Mouse (Mus musculus) lung, postnatal 10 days (tissue): ENCODE measurements at regions not wholly inside any gene's neighbourhood (a gene's known extent, or its start where the extent isn't known, plus 50 kb on each side); places are given as distances from the start of the nearest gene placed in this dataset.

Experiments
- DNase-seq: peaks from one replicate; pipeline ENCODE4 v3.0.0; 2021

DNA sequence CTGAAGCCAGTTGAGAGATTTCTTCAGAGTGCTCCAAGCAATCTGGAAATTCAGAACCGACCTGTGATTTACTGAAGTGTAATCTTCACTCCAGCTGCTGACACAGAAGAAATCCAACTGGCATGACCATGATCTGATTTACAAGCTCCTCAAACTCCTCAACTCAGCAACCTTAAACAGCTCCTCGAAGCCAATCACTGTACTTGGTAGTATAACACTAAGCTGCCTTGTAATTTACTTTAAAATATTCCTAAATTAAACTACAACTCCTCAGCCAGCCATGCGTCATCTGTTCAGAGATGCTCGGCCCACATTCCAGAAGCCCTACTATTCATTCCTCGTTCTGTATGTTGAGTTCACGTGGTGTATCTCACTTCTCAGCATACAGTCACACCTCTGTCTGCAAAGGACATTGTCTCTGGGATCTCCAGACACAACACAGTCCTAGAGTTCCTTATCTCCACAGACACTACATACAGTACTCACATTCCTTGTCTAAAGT, 116.0 kb upstream of the Smad1 start:
- DNase-seq: no peak

DNA sequence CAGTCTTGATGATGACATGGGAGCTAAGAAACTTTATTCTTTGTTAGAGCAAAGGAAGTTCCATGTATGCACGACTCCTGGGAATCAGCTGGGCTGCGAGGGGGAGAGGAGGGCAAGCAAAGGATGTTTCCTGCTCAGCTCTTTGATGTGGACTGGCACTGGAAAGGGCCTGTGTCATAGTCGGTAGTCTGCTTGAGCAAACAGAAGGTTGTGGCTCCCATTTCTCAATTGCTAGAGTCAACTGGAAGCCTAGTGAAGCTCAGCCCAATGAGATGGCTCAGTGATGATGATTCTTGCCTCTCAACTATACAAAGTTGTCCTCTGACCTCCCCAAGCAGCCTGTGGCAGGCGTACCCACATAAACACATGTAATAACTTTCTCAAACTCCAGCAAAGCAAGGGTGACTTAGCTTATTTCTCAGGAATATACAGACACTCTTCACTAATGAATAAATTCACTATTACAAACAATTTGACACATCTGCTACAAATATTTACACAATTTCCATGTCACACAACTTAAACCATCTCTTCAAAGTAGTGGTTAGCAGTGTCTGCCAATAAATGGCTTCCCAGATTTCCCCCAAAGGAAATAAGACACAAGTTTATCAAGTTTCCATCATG, 115.4 kb upstream of the Smad1 start:
- DNase-seq: no peak

DNA sequence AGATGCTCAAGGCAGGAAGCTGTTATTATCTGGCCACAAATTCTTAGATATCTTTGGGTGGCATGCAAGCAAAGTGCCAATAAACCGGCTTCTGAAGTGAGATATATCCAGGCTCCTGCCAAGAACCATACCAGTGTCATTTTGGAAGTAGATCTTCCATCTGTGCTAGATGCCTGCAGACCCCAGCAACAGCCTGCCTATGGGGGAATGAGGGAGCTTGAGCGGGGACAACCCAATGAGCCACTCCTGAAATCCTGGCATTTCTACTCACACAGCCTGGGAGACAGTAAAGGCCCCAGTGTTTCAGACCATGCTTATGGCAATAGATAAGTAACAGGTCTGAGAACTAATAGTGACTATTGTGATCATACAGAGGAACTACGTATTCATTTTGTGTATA, 109.3 kb upstream of the Smad1 start:
- no peak for DNase-seq

DNA sequence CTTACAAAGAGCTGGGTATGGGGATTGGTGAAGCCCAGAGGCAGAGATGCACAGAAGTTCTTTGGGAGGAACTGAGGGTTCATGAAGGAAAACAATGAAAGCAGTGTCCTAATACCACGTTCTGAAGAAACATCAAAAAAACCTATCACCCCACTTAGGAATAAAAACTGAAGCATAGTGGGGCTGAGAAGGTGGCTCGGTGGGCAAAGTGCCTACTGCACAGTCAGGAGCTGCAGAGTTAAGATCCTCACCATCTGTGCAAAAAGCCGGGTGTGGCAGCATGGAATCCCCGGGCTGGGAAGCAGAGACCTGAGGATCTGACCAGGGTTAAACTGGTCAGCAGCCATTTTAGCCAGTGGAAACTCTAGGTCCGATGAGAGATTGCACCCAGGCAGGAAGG, 106.1 kb upstream of the Smad1 start:
- no peak for DNase-seq

DNA sequence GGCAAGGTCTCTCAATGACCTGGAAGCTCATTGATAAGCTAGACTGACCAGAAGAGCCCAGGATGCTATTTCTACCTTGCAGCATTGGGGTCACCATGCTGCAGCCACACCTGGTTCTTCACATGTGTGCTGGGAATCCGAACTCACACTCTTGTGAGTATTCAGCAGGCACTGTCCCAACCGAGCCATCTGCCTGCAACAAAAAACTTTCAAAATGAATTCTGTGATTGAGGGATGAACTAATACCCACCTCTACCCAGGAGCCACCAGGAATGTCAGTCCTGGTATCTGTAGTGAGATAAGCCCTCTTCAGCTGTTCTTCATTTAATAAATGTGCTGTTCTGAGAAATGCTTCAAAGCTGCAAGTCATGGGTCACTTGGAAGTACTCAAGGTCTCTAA, 104.6 kb upstream of the Smad1 start:
- DNase-seq: no peak

DNA sequence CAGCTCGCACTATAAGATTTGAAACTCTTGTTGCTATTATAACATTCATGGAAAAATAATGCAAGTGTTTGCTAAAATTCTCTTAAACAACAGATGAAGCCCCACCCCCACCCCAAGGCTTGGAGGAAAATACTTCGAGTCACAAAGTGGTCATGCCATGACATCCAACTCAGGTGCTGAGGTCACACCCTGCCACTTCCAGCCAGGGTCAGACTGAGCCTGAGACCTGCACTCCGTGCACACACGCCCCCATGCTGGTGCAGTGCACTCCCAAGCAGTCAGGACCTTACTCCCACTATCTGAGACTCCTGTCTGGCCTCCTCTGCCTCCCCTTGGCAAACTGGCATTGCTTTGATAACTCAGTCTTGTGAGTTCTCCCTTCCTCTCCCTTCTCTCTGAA, 102.7 kb upstream of the Smad1 start:
- DNase-seq: no peak

DNA sequence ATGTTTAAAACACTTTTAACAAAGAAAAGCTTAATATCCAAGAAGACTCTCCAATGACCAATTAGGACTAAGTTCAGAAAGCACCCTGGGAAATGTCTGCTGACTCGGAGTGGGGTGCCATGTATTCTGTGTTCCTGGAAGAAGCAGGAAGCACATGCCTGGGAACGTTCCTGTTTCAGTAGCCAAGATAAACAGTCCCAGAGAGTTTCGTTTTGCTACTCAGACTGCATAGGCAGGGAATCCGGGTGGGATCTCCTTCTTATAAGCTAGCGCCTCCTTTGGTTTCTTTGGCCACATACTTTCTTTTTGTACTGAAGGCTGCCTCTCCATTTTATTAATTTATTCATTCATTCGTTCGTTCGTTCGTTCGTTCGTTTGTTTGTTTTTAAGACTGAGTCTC, 101.9 kb upstream of the Smad1 start:
- DNase-seq: peak; percentile 29

DNA sequence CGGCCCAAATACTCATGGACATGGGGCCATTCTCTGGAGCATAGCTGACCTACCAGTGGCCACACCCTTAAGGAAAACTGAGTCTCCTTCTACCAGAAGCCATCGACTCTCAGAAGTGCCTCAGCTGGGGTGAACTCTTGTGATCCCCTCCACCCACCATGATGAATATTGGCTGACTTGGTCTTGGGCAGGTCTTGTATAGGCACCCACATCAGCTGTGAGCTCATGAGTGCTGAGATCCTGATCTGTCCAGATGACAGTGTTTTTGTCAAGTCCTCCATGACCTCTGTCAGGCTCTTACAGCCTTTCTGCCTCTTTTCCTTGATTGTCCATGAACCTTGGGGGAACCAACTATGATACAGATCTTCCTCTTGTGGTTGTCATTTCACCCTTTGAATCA, 99.9 kb upstream of the Smad1 start:
- no peak for DNase-seq

DNA sequence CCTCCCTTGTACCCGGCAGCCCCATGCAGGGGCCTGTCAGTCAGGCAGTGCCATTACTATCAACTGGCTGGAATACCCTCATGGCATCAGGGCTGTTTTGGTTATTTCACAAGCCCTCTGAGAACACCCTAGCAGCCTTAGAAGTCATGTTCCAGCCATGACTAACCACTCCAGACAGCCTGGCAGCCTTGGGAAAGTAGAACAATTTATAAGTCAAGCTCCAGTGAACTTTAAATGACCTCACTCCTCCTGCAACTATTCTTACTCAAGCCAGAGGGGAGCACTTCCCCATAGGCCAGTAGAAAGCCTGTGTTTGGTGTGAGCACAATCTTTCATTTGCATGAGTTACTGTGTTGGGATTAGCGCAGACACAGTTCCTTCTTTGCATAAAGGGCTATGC, 99.3 kb upstream of the Smad1 start:
- DNase-seq: peak; percentile 38

DNA sequence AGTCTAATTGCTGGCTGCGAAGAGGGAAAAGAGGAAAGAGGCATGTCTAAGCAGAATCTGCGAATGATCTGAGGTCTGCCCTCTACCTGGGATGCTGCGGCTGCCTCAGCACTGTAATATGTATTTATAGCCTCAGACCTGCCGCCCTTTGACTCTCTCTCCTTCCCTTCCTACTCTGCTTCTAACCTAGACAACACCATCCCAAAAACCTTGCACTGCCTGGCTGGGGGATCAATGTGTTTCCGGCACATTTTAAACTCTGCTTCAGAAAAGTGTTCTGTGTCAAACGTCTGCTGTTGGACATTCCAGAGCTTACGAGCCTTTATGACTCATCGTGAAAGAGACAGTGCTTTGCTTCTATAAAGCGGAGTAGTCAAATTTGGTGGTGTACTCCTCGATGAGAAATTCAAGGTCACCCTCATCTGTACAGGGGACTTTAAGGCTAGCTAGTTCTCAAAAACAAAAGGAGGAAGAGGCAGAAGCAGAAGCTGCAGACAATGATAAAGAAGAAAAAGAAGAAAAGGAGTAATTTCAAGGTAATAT, 91.9 kb upstream of the Smad1 start:
- no peak for DNase-seq

DNA sequence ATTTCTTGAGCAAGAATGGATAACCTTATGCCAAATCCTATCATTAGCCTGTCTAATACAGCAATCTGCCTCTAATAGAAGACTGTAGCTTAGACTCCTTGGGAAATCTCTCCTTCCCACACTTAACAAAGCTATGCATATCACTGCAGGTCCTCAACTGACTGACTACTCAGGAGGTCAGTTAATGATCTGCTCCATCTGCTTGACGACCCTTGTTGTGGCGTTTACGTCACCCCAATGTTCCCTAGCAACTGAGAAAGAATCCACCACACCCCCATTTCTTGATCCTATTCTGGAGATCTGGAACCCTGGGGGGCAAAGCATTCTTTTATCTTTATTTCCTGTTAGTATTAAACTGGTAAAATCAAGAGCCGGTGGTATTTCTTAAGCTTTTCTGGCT, 91.4 kb upstream of the Smad1 start:
- DNase-seq: peak; percentile 30

DNA sequence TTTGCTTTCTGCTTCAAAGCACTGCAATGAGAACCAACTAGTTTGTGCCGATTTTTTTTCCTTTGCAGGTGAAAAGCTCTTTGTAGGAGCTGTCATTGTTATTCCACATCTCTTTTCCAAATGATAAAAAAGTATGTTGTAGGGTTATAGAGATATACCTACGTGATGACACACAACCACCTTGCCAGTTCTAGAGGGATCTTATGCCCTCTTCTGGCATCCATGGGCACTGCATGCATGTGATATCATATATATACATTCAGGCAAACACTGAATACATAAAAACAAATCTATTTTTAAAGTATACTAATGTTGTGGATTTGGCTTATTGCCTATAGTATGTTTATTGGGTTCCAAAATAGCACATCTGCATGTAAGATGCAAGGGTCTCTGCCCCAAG, 89.5 kb upstream of the Smad1 start:
- peak; percentile 29 for DNase-seq

DNA sequence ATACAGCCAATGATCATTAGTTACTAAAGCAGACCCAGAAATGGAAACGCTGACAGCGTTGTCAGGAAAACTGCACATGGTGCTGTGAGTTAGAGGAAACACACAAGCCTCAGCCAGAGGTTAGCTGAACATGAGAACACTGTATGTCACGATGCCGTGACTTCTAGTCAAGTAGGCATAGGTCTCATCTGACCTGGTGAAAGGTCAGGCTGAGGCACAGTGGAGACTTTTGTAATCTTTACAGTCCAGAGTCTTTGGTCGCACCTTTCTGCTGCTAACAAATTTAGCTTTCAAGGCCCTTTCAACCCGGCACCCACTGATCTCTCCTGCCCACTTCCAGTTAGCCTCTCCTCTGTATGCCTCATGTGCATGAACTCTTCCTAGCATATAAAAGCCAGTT, 88.3 kb upstream of the Smad1 start:
- DNase-seq: no peak

DNA sequence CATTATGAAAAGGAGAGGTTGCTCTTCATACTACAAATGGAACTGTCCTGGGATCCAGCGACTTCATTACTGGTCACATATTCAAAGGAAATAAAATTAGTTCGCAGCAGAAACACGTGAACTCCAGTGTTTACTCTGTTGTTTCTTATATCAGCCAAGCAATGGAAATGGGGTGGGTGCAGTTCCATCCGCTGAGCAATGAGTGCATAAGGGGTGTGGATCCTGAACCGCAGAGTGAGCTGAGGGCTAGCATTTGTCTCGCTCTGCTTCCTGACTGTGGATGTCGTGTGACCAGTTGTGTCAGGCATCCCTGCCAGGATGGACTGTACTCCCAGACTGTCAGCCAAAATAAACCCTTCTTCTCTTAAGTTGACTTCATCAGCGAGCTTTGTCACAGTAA, 80.0 kb upstream of the Smad1 start:
- DNase-seq: no peak

DNA sequence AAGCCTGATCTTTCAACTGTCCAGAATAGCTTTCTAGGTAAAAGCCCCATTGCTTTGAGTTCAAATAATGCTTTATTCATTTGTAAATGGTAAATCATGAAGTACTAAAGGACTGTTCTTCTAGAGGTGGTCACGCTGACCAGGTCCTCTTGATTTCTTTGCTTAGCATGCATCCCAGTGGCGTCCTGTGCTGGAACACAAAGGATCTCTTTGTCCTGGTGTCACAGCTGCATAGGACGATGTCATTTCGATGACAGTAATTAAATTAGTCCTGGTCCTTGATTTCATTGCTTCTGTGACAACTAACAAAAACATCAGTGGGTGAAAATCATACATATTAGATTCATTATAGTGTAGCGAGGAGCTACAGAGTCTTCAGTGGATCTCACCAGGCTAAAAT, 76.7 kb upstream of the Smad1 start:
- DNase-seq: no peak

DNA sequence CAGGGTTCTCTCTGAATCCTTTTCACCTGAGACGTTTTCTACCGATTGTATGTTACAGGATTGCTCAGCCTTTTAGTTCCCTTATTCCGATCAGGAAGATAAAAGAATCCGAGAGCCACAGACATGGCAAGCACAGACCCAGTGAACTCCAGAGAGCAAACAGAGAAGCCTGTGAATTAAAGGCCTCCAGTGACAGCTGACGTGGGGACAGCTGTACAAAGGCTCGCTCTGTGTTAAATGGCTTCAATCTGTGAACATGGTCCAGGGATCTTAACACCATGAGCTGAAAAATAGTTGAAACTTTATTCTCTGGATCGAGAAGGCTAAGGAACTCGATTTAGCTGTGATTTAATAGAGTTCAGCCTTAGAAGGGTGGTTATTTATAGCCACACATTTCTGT, 75.4 kb upstream of the Smad1 start:
- DNase-seq: no peak

DNA sequence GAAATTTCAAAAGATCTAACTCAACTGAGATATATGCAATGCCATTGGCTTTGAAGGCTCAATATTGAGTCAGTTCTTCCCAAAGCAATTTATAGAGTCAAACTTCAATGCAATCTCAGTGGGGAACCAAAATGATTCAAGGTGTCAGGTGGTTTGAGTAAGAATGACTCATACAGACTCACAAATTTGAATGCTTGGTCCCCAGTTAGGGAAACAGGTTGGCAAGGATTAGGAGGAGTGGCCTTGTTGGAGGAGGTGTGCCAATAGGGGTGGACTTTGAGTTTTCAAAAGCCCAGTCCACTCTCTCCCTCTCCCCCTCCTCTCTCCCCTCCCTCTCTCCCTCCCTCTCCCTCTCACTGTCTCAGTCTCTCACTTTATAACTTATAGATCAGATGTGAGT, 52.8 kb upstream of the Smad1 start:
- no peak for DNase-seq

DNA sequence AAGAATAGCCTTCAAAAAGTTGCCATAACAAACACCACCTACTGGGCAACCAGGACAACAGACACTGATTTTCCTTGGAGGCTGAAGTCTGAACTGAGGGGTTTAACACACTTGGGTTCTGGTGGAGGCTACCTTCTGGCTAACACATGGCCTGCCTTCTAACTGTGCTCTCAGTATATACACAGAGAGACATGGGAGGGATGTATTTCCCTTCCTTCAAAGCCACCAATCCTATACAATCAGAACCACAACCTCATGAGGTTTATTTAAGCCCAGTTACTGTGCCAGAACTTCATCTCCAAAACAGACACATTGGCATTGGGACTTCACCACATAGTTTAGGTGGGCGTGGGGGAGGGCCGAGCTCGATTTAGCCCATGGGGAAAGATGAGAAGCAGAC, 50.1 kb upstream of the Smad1 start:
- DNase-seq: no peak
